Mouse (Mus musculus) liver, embryonic 15.5 days (tissue): Measurements from ENCODE around the gene Slc26a8. TPM values are rescaled to one million over a fixed set of nuclear protein-coding genes. Genes with fewer than 3 reads are reported as not detected.

Experiments
- ATAC-seq: fragments of 200-750 bp; cut with Nextera tagmentation; 2 replicates; pipeline ENCODE4 v1.8.0; 2017; ENCODE audit warnings: moderate number of reproducible peaks, mild to moderate bottlenecking, moderate library complexity; ENCODE audit not compliant: insufficient read depth
- H3K27ac ChIP-seq: fragments of 300-500 bp; sonication (generic); replicated peaks from 2 replicates; pipeline ENCODE4 v1.5.1; 2015; ENCODE audit warnings: mild to moderate bottlenecking, inconsistent platforms
- H3K27me3 ChIP-seq: fragments of 300-500 bp; sonication (generic); 2 replicates; pipeline ENCODE4 v1.6.1; 2015; ENCODE audit warnings: mild to moderate bottlenecking, inconsistent platforms
- H3K36me3 ChIP-seq: fragments of 300-500 bp; sonication (generic); replicated peaks from 2 replicates; pipeline ENCODE4 v1.6.1; 2015; ENCODE audit warnings: moderate library complexity, mild to moderate bottlenecking, inconsistent platforms
- H3K4me1 ChIP-seq: fragments of 300-500 bp; sonication (generic); replicated peaks from 2 replicates; pipeline ENCODE4 v1.6.1; 2015; ENCODE audit warnings: inconsistent platforms
- H3K4me2 ChIP-seq: fragments of 300-500 bp; sonication (generic); 2 replicates; pipeline ENCODE4 v1.6.1; 2015; ENCODE audit warnings: moderate library complexity, mild to moderate bottlenecking, inconsistent platforms
- H3K4me3 ChIP-seq: fragments of 300-500 bp; sonication (generic); replicated peaks from 2 replicates; pipeline ENCODE4 v1.5.1; 2015; ENCODE audit warnings: mild to moderate bottlenecking, inconsistent platforms
- H3K9ac ChIP-seq: fragments of 300-500 bp; sonication (generic); 2 replicates; pipeline ENCODE4 v1.6.1; 2015; ENCODE audit warnings: moderate library complexity, mild to moderate bottlenecking, inconsistent platforms
- H3K9me3 ChIP-seq: fragments of 300-500 bp; sonication (generic); replicated peaks from 2 replicates; pipeline ENCODE4 v1.6.1; 2016; ENCODE audit warnings: inconsistent platforms
- WGBS: fragments of 180-500 bp; shearing (Covaris S2); methylation state at CpG from one replicate; pipeline ENCODE4 v1.1.7; 2015; ENCODE audit warnings: mixed read lengths; ENCODE audit not compliant: insufficient replicate concordance; 5-methylcytosine and 5-hydroxymethylcytosine counted together
- polyA plus RNA-seq: library from polyadenylated mRNA; unstranded; fragments of >200 nt; fragmentation: Nextera tagmentation; extraction: Ambion mirVana; gene quantifications from 2 replicates; pipeline ENCODE4 v1.2.1, GENCODE M21; 2015

Slc26a8 gene
- polyA plus RNA-seq, 1 experiment from 2014 or later: 0.17 TPM

- Histone ChIP-seq H3K27me3 (no peaks in the 10 kb centered on the region; the same call in 1 of the 2 replicates), H3K9me3 (no peaks in the 10 kb centered on the region), H3K4me3 (no peak overlapping the region), H3K27ac (no peak overlapping the region), H3K4me1 (no peaks in the 10 kb centered on the region), H3K9ac (no peak overlapping the region), H3K36me3 (no peaks in the 10 kb centered on the region), H3K4me2 (no peak overlapping the region)
- 17% methylated on average over 3 of the region's 3 CpGs for WGBS
- no peak for ATAC-seq
Observed at GRCm38 (mm10) chr17:28640113-28640512, 49.9 kb downstream of the Slc26a8 start.

- H3K27ac ChIP-seq: no peak overlapping the region
- no peak overlapping the region for H3K9ac ChIP-seq
- no peaks in the 10 kb centered on the region for H3K36me3 ChIP-seq
- no peak overlapping the region for H3K4me3 ChIP-seq
- no peak overlapping the region for H3K4me2 ChIP-seq
- H3K4me1 ChIP-seq: no peaks in the 10 kb centered on the region
- H3K27me3 ChIP-seq: no peaks in the 10 kb centered on the region; the same call in 1 of the 2 replicates
- H3K9me3 ChIP-seq: no peaks in the 10 kb centered on the region
- ATAC-seq: no peak
- 59% methylated on average over 7 of the region's 7 CpGs for WGBS
Observed at GRCm38 (mm10) chr17:28637711-28638690, 52.0 kb downstream of the Slc26a8 start.

GRCm38 (mm10) chr17:28635842-28636241 is 54.2 kb downstream of the Slc26a8 start:
- Histone ChIP-seq H3K4me1 (no peaks in the 10 kb centered on the region), H3K9me3 (no peaks in the 10 kb centered on the region), H3K9ac (no peak overlapping the region), H3K27ac (no peak overlapping the region), H3K4me2 (no peak overlapping the region), H3K4me3 (no peak overlapping the region), H3K36me3 (no peaks in the 10 kb centered on the region), H3K27me3 (no peaks in the 10 kb centered on the region; the same call in 1 of the 2 replicates)
- 26% methylated on average over 5 of the region's 5 CpGs for WGBS
- no peak for ATAC-seq

GRCm38 (mm10) chr17:28629125-28629524 is 60.9 kb downstream of the Slc26a8 start:
- Histone ChIP-seq H3K4me1 (0 out of 2 replicates have a peak, but pooled peaks cover 4% of the 10 kb centered on the region), H3K9ac (no peak overlapping the region), H3K27me3 (peaks cover 3% of the 10 kb centered on the region; the same call in 1 of the 2 replicates), H3K4me3 (no peak overlapping the region), H3K36me3 (no peaks in the 10 kb centered on the region), H3K9me3 (no peaks in the 10 kb centered on the region), H3K4me2 (no peak overlapping the region), H3K27ac (no peak overlapping the region)
- 41% methylated on average over 3 of the region's 3 CpGs for WGBS
- ATAC-seq: no peak

- Histone ChIP-seq H3K27ac (no peak overlapping the region), H3K27me3 (peaks cover 3% of the 10 kb centered on the region; the same call in 1 of the 2 replicates), H3K4me2 (no peak overlapping the region), H3K4me1 (0 out of 2 replicates have a peak, but pooled peaks cover 4% of the 10 kb centered on the region), H3K9ac (no peak overlapping the region), H3K4me3 (no peak overlapping the region), H3K36me3 (no peaks in the 10 kb centered on the region), H3K9me3 (no peaks in the 10 kb centered on the region)
- WGBS: 35% methylated on average over 10 of the region's 10 CpGs
- no peak for ATAC-seq
Observed at GRCm38 (mm10) chr17:28628248-28629124, 61.5 kb downstream of the Slc26a8 start.

GRCm38 (mm10) chr17:28626937-28627336 is 63.1 kb downstream of the Slc26a8 start:
- no peak for ATAC-seq
- Histone ChIP-seq H3K9ac (no peak overlapping the region), H3K27me3 (peaks cover 3% of the 10 kb centered on the region; the same call in 1 of the 2 replicates), H3K9me3 (no peaks in the 10 kb centered on the region), H3K4me1 (peaks cover 10% of the 10 kb centered on the region), H3K4me3 (no peak overlapping the region), H3K36me3 (no peaks in the 10 kb centered on the region), H3K4me2 (no peak overlapping the region), H3K27ac (no peak overlapping the region)
- 66% methylated on average over 2 of the region's 2 CpGs for WGBS

GRCm38 (mm10) chr17:28625327-28625726 is 64.7 kb downstream of the Slc26a8 start:
- no peaks in the 10 kb centered on the region for H3K36me3 ChIP-seq
- no peaks in the 10 kb centered on the region for H3K9me3 ChIP-seq
- 77% methylated on average over 15 of the region's 15 CpGs for WGBS
- no peak for ATAC-seq
- H3K4me1 ChIP-seq: peaks cover 26% of the 10 kb centered on the region
- H3K27me3 ChIP-seq: peaks cover 3% of the 10 kb centered on the region; the same call in 1 of the 2 replicates
- H3K27ac ChIP-seq: no peak overlapping the region
- no peak overlapping the region for H3K4me3 ChIP-seq
- no peak overlapping the region for H3K4me2 ChIP-seq
- no peak overlapping the region for H3K9ac ChIP-seq

- ATAC-seq: no peak
- no peak overlapping the region for H3K9ac ChIP-seq
- 0 out of 2 replicates have a peak, but pooled peaks cover 3% of the 10 kb centered on the region for H3K36me3 ChIP-seq
- no peak overlapping the region for H3K4me3 ChIP-seq
- no peak overlapping the region for H3K4me2 ChIP-seq
- H3K27ac ChIP-seq: no peak overlapping the region
- peaks cover 3% of the 10 kb centered on the region; the same call in 1 of the 2 replicates for H3K27me3 ChIP-seq
- H3K9me3 ChIP-seq: no peaks in the 10 kb centered on the region
- peaks cover 31% of the 10 kb centered on the region for H3K4me1 ChIP-seq
- 50% methylated on average over 2 of the region's 2 CpGs for WGBS
Observed at GRCm38 (mm10) chr17:28624841-28625240, 65.2 kb downstream of the Slc26a8 start.

GRCm38 (mm10) chr17:28622300-28622759 is 67.7 kb downstream of the Slc26a8 start, which contains the start of gene Srpk1:
Gene Srpk1 (minus strand): TSS chr17:28622709.
- peak within 1 kb of the TSS; percentile 80 for H3K27ac ChIP-seq
- H3K4me2 ChIP-seq: peak within 1 kb of the TSS; percentile 99
- H3K36me3 ChIP-seq: 0 out of 2 replicates have a peak, but pooled peaks cover 12% of the 10 kb centered on the region
- ATAC-seq: peak; percentile 88
- H3K27me3 ChIP-seq: 0 out of 2 replicates have a peak, but pooled peaks cover 2% of the 10 kb centered on the region
- H3K9me3 ChIP-seq: no peaks in the 10 kb centered on the region
- peak within 1 kb of the TSS; percentile 86 for H3K9ac ChIP-seq
- H3K4me3 ChIP-seq: peak within 1 kb of the TSS; percentile 93
- WGBS: under 1% methylated on average over 52 of the region's 53 CpGs
- H3K4me1 ChIP-seq: peaks cover 49% of the 10 kb centered on the region

- ATAC-seq: peak; percentile 70
- Histone ChIP-seq H3K9ac (peak overlapping the region; percentile 86), H3K4me3 (peak overlapping the region; percentile 93), H3K4me1 (peaks cover 52% of the 10 kb centered on the region), H3K9me3 (no peaks in the 10 kb centered on the region), H3K27ac (peak overlapping the region; percentile 80), H3K27me3 (no peaks in the 10 kb centered on the region), H3K36me3 (0 out of 2 replicates have a peak, but pooled peaks cover 12% of the 10 kb centered on the region), H3K4me2 (peak overlapping the region; percentile 99)
- WGBS: under 1% methylated on average over 72 of the region's 78 CpGs
Observed at GRCm38 (mm10) chr17:28621381-28622299, 68.4 kb downstream of the Slc26a8 start.
